Mouse (Mus musculus) myocyte (in vitro differentiated cells): ENCODE data around the gene Ptpa. TPM values are rescaled to one million over a fixed set of nuclear protein-coding genes. Genes with fewer than 3 reads are reported as not detected.

Source experiments
- H3K27me3 ChIP-seq: one replicate; pipeline ENCODE4 v1.6.1; 2011; ENCODE audit not compliant: control insufficient read depth, insufficient read depth, insufficient read length
- H3K36me3 ChIP-seq: one replicate; pipeline ENCODE4 v1.6.1; 2011; ENCODE audit not compliant: control insufficient read depth, insufficient read depth
- H3K4me2 ChIP-seq: one replicate; pipeline ENCODE4 v1.6.1; 2011; ENCODE audit warnings: low read depth, control low read depth
- H3K4me3 ChIP-seq: one replicate; pipeline ENCODE4 v1.5.1; 2011; ENCODE audit warnings: mild to moderate bottlenecking, control low read depth, moderate library complexity
- H3K79me2 ChIP-seq: one replicate; pipeline ENCODE4 v1.6.1; 2011; ENCODE audit not compliant: control insufficient read depth, insufficient read depth
- H3ac ChIP-seq: one replicate; pipeline ENCODE4 v1.6.1; 2011; ENCODE audit not compliant: control insufficient read depth, insufficient read length
- CEBPB ChIP-seq: IDR thresholded peaks from 2 replicates; pipeline ENCODE4 v1.6.1; 2011; ENCODE audit warnings: mild to moderate bottlenecking, moderate library complexity; ENCODE audit not compliant: poor library complexity, insufficient read depth, severe bottlenecking
- E2F4 ChIP-seq: IDR thresholded peaks from one replicate; pipeline ENCODE4 v1.6.1; 2011; ENCODE audit warnings: mild to moderate bottlenecking, control low read depth, moderate library complexity; ENCODE audit not compliant: insufficient read depth
- MAX ChIP-seq: IDR thresholded peaks from one replicate; pipeline ENCODE4 v1.6.1; 2011; ENCODE audit warnings: low read depth, mild to moderate bottlenecking, control low read depth
- MYOD1 ChIP-seq, 3 experiments: IDR thresholded peaks; one replicate each; pipeline ENCODE4 v1.6.1; 2011; ENCODE audit warnings: control low read depth in 2 of 3, low read depth in 2 of 3, mild to moderate bottlenecking in 2 of 3, moderate library complexity in 1 of 3; ENCODE audit not compliant: insufficient read length in 2 of 3, control insufficient read depth in 1 of 3
- MYOG ChIP-seq, 3 experiments: IDR thresholded peaks; one replicate each; pipeline ENCODE4 v1.6.1; 2011; ENCODE audit warnings: control low read depth in 2 of 3, low read depth in 2 of 3, mild to moderate bottlenecking in 2 of 3; ENCODE audit not compliant: insufficient read length in 2 of 3, control insufficient read depth in 1 of 3, insufficient read depth in 1 of 3
- POLR2A ChIP-seq: IDR thresholded peaks from one replicate; pipeline ENCODE4 v1.6.1; 2011; ENCODE audit warnings: low read depth, mild to moderate bottlenecking, control low read depth, moderate library complexity; ENCODE audit not compliant: insufficient read length
- POLR2AphosphoS2 ChIP-seq: IDR thresholded peaks from one replicate; pipeline ENCODE4 v1.6.1; 2011; ENCODE audit warnings: low read depth, control low read depth; ENCODE audit not compliant: insufficient read length
- REST ChIP-seq: IDR thresholded peaks from one replicate; pipeline ENCODE4 v1.6.1; 2011; ENCODE audit warnings: mild to moderate bottlenecking, control low read depth, moderate library complexity; ENCODE audit not compliant: insufficient read depth, insufficient read length
- SRF ChIP-seq: IDR thresholded peaks from one replicate; pipeline ENCODE4 v1.6.1; 2011; ENCODE audit warnings: low read depth; ENCODE audit not compliant: control insufficient read depth, insufficient read length
- TCF12 ChIP-seq: IDR thresholded peaks from one replicate; pipeline ENCODE4 v1.6.1; 2011; ENCODE audit warnings: mild to moderate bottlenecking, control low read depth; ENCODE audit not compliant: poor library complexity, insufficient read depth, severe bottlenecking
- TCF3 ChIP-seq: IDR thresholded peaks from one replicate; pipeline ENCODE4 v1.6.1; 2011; ENCODE audit warnings: low read depth, control low read depth; ENCODE audit not compliant: insufficient read length
- USF1 ChIP-seq: IDR thresholded peaks from one replicate; pipeline ENCODE4 v1.6.1; 2011; ENCODE audit warnings: low read depth, mild to moderate bottlenecking, control low read depth, moderate library complexity
- polyA plus RNA-seq: library from polyadenylated mRNA; unstranded; fragments of >200 nt; fragmentation: generic; extraction: Trizol; gene quantifications from one replicate; pipeline ENCODE4 v1.2.1, GENCODE M21; 2012; ENCODE audit warnings: missing spikeins

Gene Ptpa
- polyA plus RNA-seq, 1 experiment: 151 TPM

- Histone ChIP-seq H3ac (no peak overlapping the region), H3K36me3 (peaks cover 5% of the 10 kb centered on the region), H3K4me3 (peak overlapping the region; percentile 19), H3K79me2 (peaks cover 4% of the 10 kb centered on the region), H3K4me2 (peak overlapping the region; percentile 99), H3K27me3 (no peaks in the 10 kb centered on the region)
- TF ChIP-seq SRF: peak; percentile 51
- no peak for TF ChIP-seq E2F4
- TF ChIP-seq MYOD1 (IDR thresholded peaks at IDR 0.05; ENCODE audit: control insufficient read depth in 1 of 3, insufficient read length in 2 of 3, low read depth in 2 of 3): no peak
- TF ChIP-seq POLR2A: peak; percentile 72
- peak; percentile 63 for TF ChIP-seq POLR2AphosphoS2
These were observed 25.1 kb downstream of the Ptpa start for GRCm38 (mm10) chr2:30440701-30441517.

GRCm38 (mm10) chr2:30441518-30442497 is 26.0 kb downstream of the Ptpa start:
- Histone ChIP-seq H3ac (peak overlapping the region; percentile 3), H3K79me2 (peaks cover 7% of the 10 kb centered on the region), H3K4me3 (peak overlapping the region; percentile 19), H3K27me3 (no peaks in the 10 kb centered on the region), H3K36me3 (peaks cover 5% of the 10 kb centered on the region), H3K4me2 (peak overlapping the region; percentile 99)
- no peak for TF ChIP-seq REST
- no peak for TF ChIP-seq MAX
- peak in 1 of 3 experiments; percentile 15 for TF ChIP-seq MYOG (IDR thresholded peaks at IDR 0.05; ENCODE audit: control insufficient read depth in 1 of 3, insufficient read depth in 1 of 3, insufficient read length in 2 of 3, low read depth in 2 of 3)
- TF ChIP-seq POLR2A: peak; percentile 51
- peak; percentile 64 for TF ChIP-seq POLR2AphosphoS2
- TF ChIP-seq TCF3: no peak
- no peak for TF ChIP-seq E2F4
- TF ChIP-seq MYOD1 (IDR thresholded peaks at IDR 0.05; ENCODE audit: control insufficient read depth in 1 of 3, insufficient read length in 2 of 3, low read depth in 2 of 3): peak in 2 of 3 experiments; percentile 26 to 54
- peak; percentile 86 for TF ChIP-seq SRF
- no peak for TF ChIP-seq CEBPB
- TF ChIP-seq TCF12: no peak
- no peak for TF ChIP-seq USF1

- no peaks in the 10 kb centered on the region for H3K27me3 ChIP-seq
- peak overlapping the region; percentile 19 for H3K4me3 ChIP-seq
- H3K79me2 ChIP-seq: peaks cover 11% of the 10 kb centered on the region
- peak overlapping the region; percentile 98 for H3K4me2 ChIP-seq
- H3ac ChIP-seq: no peak overlapping the region
- peaks cover 5% of the 10 kb centered on the region for H3K36me3 ChIP-seq
- no peak for TF ChIP-seq MAX
- no peak for TF ChIP-seq MYOD1 (IDR thresholded peaks at IDR 0.05; ENCODE audit: control insufficient read depth in 1 of 3, insufficient read length in 2 of 3, low read depth in 2 of 3)
- no peak for TF ChIP-seq E2F4
- no peak for TF ChIP-seq TCF3
- TF ChIP-seq POLR2A: no peak
- TF ChIP-seq TCF12: no peak
- TF ChIP-seq SRF: no peak
- TF ChIP-seq REST: no peak
- TF ChIP-seq MYOG (IDR thresholded peaks at IDR 0.05; ENCODE audit: control insufficient read depth in 1 of 3, insufficient read depth in 1 of 3, insufficient read length in 2 of 3, low read depth in 2 of 3): no peak
- TF ChIP-seq POLR2AphosphoS2: no peak
- no peak for TF ChIP-seq CEBPB
- no peak for TF ChIP-seq USF1
These were observed 26.7 kb downstream of the Ptpa start for GRCm38 (mm10) chr2:30442498-30442890.

GRCm38 (mm10) chr2:30443281-30443680 is 27.4 kb downstream of the Ptpa start:
- no peak overlapping the region for H3K4me3 ChIP-seq
- peaks cover 13% of the 10 kb centered on the region for H3K79me2 ChIP-seq
- H3K36me3 ChIP-seq: peaks cover 6% of the 10 kb centered on the region
- TF ChIP-seq USF1 (no peak), CEBPB (no peak), REST (no peak), TCF12 (no peak), MYOG (IDR thresholded peaks at IDR 0.05; ENCODE audit: control insufficient read depth in 1 of 3, insufficient read depth in 1 of 3, insufficient read length in 2 of 3, low read depth in 2 of 3) (no peak), E2F4 (no peak), POLR2A (no peak), MYOD1 (IDR thresholded peaks at IDR 0.05; ENCODE audit: control insufficient read depth in 1 of 3, insufficient read length in 2 of 3, low read depth in 2 of 3) (no peak), SRF (no peak), POLR2AphosphoS2 (no peak), TCF3 (no peak), MAX (no peak)
- H3K4me2 ChIP-seq: peak overlapping the region; percentile 98
- H3ac ChIP-seq: no peak overlapping the region
- H3K27me3 ChIP-seq: no peaks in the 10 kb centered on the region
